Mouse (Mus musculus): ENCODE measurements at regions not wholly inside any gene's neighbourhood (a gene's known extent, or its start where the extent isn't known, plus 50 kb on each side); places are given as distances from the start of the nearest gene placed in this dataset.

DNA sequence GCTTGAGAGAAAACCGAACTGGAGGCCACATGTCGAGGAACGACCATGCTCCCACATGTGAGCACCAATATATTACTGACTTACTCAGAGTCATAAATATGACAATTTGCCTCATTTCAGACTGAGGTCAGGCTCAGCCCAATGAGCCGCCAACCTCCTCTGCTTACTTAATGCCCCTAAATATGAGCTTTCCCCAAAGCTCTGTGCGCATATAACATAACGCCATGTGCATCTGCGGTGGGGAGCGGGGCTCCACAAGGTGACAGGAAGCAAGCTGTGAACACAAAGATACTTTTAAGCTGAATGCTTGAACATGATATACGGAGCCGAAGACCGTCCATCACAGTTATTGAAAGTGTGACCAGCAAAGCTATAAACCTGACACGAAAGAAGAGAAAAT lies 319.8 kb downstream of the Hlx start:
- no peak overlapping the region for H3K27ac ChIP-seq (replicated peaks)
- no peak overlapping the region for H3K9ac ChIP-seq (ENCODE audit: low read length)
- no peaks in the 10 kb centered on the region for H3K9me3 ChIP-seq (ENCODE audit: control insufficient read depth, low read length)
- no peaks in the 10 kb centered on the region for H3K4me1 ChIP-seq (replicated peaks; ENCODE audit: control insufficient read depth, insufficient read depth)
- WGBS = 89% methylated on average over 12 of the region's 12 CpGs
- no peak for DNase-seq (ENCODE audit: low spot score)
- H3K27me3 ChIP-seq (ENCODE audit: control insufficient read depth, insufficient read depth, low read length) = no peaks in the 10 kb centered on the region
- ATAC-seq (ENCODE audit: low FRiP score, low TSS enrichment) = no peak
- H3K36me3 ChIP-seq (ENCODE audit: control insufficient read depth, insufficient read depth, low read length) = no peaks in the 10 kb centered on the region
- H3K4me2 ChIP-seq (replicated peaks; ENCODE audit: low read depth) = no peak overlapping the region
- TF ChIP-seq EP300 (optimal IDR thresholded peaks at IDR 0.05) (no peak), CTCF (IDR thresholded peaks at IDR 0.05; ENCODE audit: low read depth) (no peak)
- H3K4me3 ChIP-seq (ENCODE audit: low read depth, low read length) = no peak overlapping the region

DNA sequence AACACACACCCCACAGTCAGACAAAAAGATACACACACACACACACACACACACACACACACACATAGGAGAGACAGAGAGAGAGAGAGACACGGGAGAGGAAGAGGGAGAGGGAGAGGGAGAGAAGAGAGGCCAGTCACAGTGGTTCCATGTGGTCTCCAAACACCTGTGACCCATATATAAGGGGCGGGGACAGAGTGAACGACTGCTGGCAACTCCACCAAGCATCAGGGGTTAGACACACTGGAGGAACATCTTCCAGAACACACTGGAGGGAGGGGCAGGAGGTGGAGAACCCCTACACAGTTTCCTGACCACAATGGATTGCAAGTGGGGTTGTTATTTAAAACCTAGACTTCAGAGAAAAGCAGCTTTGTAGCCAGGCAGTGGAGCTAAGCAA lies 321.4 kb downstream of the Hlx start:
- ATAC-seq (ENCODE audit: low FRiP score, low TSS enrichment) (no peak), DNase-seq (ENCODE audit: low spot score) (no peak)
- H3K4me2 ChIP-seq (replicated peaks; ENCODE audit: low read depth) = no peak overlapping the region
- H3K4me1 ChIP-seq (replicated peaks; ENCODE audit: control insufficient read depth, insufficient read depth) = no peaks in the 10 kb centered on the region
- H3K9me3 ChIP-seq (ENCODE audit: control insufficient read depth, low read length) = no peaks in the 10 kb centered on the region
- TF ChIP-seq CTCF (IDR thresholded peaks at IDR 0.05; ENCODE audit: low read depth) = no peak
- no peak for TF ChIP-seq EP300 (optimal IDR thresholded peaks at IDR 0.05)
- H3K27me3 ChIP-seq (ENCODE audit: control insufficient read depth, insufficient read depth, low read length) = no peaks in the 10 kb centered on the region
- no peak overlapping the region for H3K27ac ChIP-seq (replicated peaks)
- H3K36me3 ChIP-seq (ENCODE audit: control insufficient read depth, insufficient read depth, low read length) = no peaks in the 10 kb centered on the region
- no peak overlapping the region for H3K4me3 ChIP-seq (ENCODE audit: low read depth, low read length)
- no peak overlapping the region for H3K9ac ChIP-seq (ENCODE audit: low read length)
- 54% methylated on average over 3 of the region's 3 CpGs for WGBS

DNA sequence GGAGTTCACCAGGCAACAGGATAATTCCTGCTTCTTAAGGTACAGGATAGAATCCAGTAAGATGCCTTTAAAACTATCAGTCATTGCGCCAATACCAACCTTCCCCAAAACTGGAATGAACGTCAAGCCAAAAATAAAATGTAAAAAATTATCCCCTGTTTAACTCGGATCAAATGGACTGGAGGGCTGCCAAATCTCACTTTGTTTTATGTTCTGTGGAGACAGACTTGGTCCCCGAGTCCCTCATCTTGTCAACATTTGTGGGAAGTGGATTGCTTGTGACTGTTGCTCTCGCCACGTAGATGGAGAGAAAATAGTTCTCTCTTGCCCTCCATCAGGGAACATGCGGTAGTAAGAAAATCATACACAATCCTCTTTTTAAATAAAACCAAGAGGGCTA lies 322.4 kb downstream of the Hlx start:
- ATAC-seq (ENCODE audit: low FRiP score, low TSS enrichment) = no peak
- H3K9me3 ChIP-seq (ENCODE audit: control insufficient read depth, low read length) = no peaks in the 10 kb centered on the region
- WGBS = 48% methylated on average over 7 of the region's 7 CpGs

DNA sequence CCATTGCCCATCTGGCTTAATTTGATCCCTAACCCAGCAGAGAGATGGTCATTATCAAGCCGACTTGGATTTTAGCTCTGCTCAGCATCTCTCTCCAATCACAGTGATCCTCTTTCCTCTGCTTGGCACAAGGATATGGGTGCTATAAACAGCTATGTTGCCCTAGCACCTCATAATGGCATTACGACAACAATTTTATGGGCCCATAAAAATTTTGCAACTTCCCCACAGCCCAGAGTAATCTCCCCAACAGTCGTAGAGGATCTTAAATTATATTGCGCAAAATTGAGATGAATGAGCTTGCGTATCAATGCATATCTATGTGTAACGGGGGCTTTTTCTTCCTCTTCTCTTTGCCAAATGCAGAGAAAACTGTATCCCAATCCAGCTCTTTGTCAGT lies 329.4 kb downstream of the Hlx start:
- TF ChIP-seq CTCF (IDR thresholded peaks at IDR 0.05; ENCODE audit: low read depth) (no peak), EP300 (optimal IDR thresholded peaks at IDR 0.05) (no peak)
- WGBS = 72% methylated on average over 6 of the region's 6 CpGs
- H3K27me3 ChIP-seq (ENCODE audit: control insufficient read depth, insufficient read depth, low read length) = no peaks in the 10 kb centered on the region; the same call in 1 of the 2 replicates
- DNase-seq (ENCODE audit: low spot score) (no peak), ATAC-seq (ENCODE audit: low FRiP score, low TSS enrichment) (no peak)
- no peaks in the 10 kb centered on the region for H3K9me3 ChIP-seq (ENCODE audit: control insufficient read depth, low read length)
- H3K27ac ChIP-seq (replicated peaks) = no peak overlapping the region
- H3K4me2 ChIP-seq (replicated peaks; ENCODE audit: low read depth) = no peak overlapping the region
- no peak overlapping the region for H3K4me3 ChIP-seq (ENCODE audit: low read depth, low read length)
- no peaks in the 10 kb centered on the region for H3K4me1 ChIP-seq (replicated peaks; ENCODE audit: control insufficient read depth, insufficient read depth)
- no peak overlapping the region for H3K9ac ChIP-seq (ENCODE audit: low read length)
- H3K36me3 ChIP-seq (ENCODE audit: control insufficient read depth, insufficient read depth, low read length) = no peaks in the 10 kb centered on the region

More for the DNA sequence above, 322.4 kb downstream of the Hlx start:
- no peak for DNase-seq (ENCODE audit: low spot score)
- no peaks in the 10 kb centered on the region for H3K27me3 ChIP-seq (ENCODE audit: control insufficient read depth, insufficient read depth, low read length)
- no peak overlapping the region for H3K4me2 ChIP-seq (replicated peaks; ENCODE audit: low read depth)
- no peaks in the 10 kb centered on the region for H3K36me3 ChIP-seq (ENCODE audit: control insufficient read depth, insufficient read depth, low read length)
- H3K27ac ChIP-seq (replicated peaks) = no peak overlapping the region
- no peak overlapping the region for H3K4me3 ChIP-seq (ENCODE audit: low read depth, low read length)
- no peaks in the 10 kb centered on the region for H3K4me1 ChIP-seq (replicated peaks; ENCODE audit: control insufficient read depth, insufficient read depth)
- H3K9ac ChIP-seq (ENCODE audit: low read length) = no peak overlapping the region
- no peak for TF ChIP-seq EP300 (optimal IDR thresholded peaks at IDR 0.05)
- no peak for TF ChIP-seq CTCF (IDR thresholded peaks at IDR 0.05; ENCODE audit: low read depth)

DNA sequence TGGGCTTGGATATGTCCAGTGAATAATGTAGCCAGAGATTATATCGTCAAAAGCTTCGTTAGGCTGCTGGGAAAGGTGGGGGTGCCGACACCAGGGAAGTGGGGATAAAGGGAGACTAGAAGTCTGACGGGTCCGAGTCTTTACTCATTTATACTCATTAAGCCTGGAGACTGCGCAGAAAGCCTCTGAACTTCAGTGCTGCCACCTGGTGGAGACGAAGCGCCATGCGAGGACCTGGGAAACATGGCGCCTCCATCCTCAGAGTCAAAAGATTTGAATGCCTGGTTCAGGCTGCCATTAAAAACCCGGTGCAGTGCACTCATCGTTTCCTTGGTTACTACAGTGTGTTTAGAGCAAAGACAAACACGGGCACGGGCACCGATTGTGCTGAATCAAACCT lies 337.2 kb downstream of the Hlx start:
- Histone ChIP-seq H3K36me3 (ENCODE audit: control insufficient read depth, insufficient read depth, low read length) (no peaks in the 10 kb centered on the region), H3K4me2 (replicated peaks; ENCODE audit: low read depth) (no peak overlapping the region), H3K4me3 (ENCODE audit: low read depth, low read length) (no peak overlapping the region), H3K9ac (ENCODE audit: low read length) (no peak overlapping the region), H3K27me3 (ENCODE audit: control insufficient read depth, insufficient read depth, low read length) (no peaks in the 10 kb centered on the region), H3K27ac (replicated peaks) (no peak overlapping the region), H3K9me3 (ENCODE audit: control insufficient read depth, low read length) (no peaks in the 10 kb centered on the region), H3K4me1 (replicated peaks; ENCODE audit: control insufficient read depth, insufficient read depth) (no peaks in the 10 kb centered on the region)
- TF ChIP-seq EP300 (optimal IDR thresholded peaks at IDR 0.05) (no peak), CTCF (IDR thresholded peaks at IDR 0.05; ENCODE audit: low read depth) (peak; percentile 84)
- ATAC-seq (ENCODE audit: low FRiP score, low TSS enrichment) (no peak; the same call in 1 of the 2 replicates), DNase-seq (ENCODE audit: low spot score) (peak; percentile 55)
- 38% methylated on average over 15 of the region's 15 CpGs for WGBS

DNA sequence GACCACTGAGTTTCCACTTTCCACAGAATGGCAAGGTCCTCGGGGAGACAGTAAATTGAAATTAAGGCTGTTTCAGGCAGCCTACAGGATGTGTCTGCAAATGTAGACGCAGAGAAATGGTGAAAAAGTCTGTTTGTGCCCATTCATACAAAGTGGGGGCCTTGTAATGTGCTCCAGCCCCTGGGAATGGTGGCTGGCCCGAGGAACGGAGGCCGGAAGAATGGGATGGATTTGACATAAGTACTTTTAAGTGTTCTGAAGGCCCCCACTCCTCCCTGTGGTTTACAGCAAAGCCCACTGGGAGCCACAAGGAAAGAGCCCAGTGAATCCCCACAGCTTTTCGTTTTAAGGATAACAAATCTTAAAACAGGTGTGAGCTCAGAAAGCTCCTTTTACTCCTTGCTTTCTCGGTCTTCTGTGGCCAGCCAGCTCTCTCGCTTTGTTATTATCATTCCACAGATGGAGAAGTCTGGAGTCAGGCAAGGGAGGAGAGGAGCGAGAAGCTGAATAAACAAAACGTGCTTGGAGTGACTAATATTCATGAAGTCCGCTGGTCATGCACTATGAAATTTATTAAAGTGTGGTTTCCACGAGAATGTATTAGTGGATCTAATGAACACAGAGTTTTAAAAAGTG lies 337.7 kb downstream of the Hlx start:
- WGBS = 43% methylated on average over 12 of the region's 12 CpGs
- Histone ChIP-seq H3K4me2 (replicated peaks; ENCODE audit: low read depth) (no peak overlapping the region), H3K36me3 (ENCODE audit: control insufficient read depth, insufficient read depth, low read length) (no peaks in the 10 kb centered on the region), H3K9me3 (ENCODE audit: control insufficient read depth, low read length) (no peaks in the 10 kb centered on the region), H3K9ac (ENCODE audit: low read length) (no peak overlapping the region), H3K27me3 (ENCODE audit: control insufficient read depth, insufficient read depth, low read length) (no peaks in the 10 kb centered on the region), H3K27ac (replicated peaks) (no peak overlapping the region), H3K4me3 (ENCODE audit: low read depth, low read length) (no peak overlapping the region), H3K4me1 (replicated peaks; ENCODE audit: control insufficient read depth, insufficient read depth) (no peaks in the 10 kb centered on the region)
- ATAC-seq (ENCODE audit: low FRiP score, low TSS enrichment) = no peak; the same call in 1 of the 2 replicates
- TF ChIP-seq EP300 (optimal IDR thresholded peaks at IDR 0.05) (no peak), CTCF (IDR thresholded peaks at IDR 0.05; ENCODE audit: low read depth) (no peak)
- DNase-seq (ENCODE audit: low spot score) = no peak
